Mouse (Mus musculus): Measurements from ENCODE around the gene Hcar1.

Gene Hcar1

DNA sequence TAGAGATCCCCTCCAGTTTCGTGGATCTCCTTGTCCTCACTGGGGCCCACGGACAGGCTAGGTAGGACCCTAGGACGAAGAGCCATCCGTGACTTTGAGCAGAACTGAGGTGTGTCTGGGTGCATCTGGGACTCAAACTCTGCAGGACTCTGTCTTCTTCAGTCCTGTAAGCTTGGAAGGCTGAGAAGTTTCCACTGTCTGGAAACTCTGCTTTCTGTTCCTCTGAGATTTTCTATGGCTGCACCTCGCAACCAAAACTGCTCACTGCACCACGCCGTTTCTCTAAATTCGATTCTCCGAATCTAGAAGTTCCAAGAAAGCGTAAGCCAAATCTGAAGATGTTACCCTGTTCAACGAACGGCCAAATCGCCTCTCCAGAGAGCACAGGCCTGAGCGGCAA is 15.9 kb downstream of the Hcar1 start:
- in situ Hi-C loops (cut with MboI, MseI), result no loop called here

DNA sequence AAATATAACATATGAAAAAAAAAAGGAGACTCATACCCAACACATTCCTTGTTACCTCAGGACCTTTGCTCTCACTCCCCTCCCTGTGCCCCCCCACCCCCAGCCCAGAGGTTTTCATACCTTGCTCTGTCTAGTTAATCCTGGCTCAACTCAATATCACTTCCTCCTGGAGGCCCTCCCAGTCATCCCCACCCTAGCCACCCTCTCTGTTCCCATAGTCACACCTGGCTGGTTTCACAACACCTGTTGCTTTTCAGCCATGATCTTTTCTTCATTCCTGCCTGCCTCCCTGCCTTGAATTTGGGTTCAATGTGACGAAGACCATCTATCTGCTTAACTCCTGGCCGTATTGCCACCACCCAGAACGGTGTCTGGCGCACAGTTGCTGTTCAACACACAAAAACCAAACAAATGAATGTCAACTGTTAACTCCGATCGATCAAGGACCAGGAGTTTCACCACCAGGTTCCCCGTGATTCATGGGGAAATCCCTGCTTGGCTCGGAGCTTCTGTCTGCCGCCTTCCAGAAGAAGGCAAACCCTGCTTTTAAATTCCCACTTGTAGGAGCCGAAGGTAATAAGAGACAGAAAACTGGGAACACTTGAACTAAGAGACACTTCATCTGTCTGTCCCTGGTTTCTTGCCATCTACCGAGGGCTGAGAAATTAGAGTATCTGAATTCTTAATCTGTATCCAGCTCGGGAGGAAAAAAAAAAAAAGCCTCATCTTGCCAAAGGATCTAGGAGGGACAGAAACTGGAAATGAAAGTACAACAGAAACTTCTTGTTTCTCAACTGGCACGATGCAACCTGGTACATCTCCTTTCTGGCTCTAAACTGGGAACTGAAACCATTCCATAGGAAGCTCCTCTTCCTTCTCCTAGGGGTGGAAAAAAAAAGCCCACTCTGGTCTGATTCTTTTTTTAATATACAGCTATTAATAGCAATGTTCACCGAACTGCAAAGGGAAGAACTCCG is 17.2 kb downstream of the Hcar1 start:
- in situ Hi-C loops (cut with MboI, MseI), result no loop called here

DNA sequence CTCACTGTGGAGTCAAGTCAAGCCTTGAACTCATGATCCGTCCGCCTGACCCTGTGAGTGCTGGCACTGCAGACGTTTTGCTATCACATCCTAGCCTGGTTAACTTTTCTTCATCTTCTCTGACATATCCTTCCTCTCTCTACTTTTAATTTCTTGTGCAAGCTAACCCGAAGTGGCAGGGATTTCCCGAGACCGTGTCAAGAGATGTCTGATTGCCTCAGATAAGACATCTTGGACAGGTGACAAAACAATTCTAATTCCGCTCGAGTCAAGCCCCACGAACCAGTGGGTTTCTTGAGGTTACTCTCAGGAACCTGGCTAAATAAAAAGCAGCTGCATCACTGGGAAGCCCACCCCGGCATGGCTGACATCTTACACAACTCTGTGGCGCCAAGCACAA is 21.0 kb downstream of the Hcar1 start:
- in situ Hi-C loops (cut with MboI, MseI), result loop anchor here (10.0 kb wide), 1 partner anchor 406 kb away; no protein-coding TSS in a partner anchor

DNA sequence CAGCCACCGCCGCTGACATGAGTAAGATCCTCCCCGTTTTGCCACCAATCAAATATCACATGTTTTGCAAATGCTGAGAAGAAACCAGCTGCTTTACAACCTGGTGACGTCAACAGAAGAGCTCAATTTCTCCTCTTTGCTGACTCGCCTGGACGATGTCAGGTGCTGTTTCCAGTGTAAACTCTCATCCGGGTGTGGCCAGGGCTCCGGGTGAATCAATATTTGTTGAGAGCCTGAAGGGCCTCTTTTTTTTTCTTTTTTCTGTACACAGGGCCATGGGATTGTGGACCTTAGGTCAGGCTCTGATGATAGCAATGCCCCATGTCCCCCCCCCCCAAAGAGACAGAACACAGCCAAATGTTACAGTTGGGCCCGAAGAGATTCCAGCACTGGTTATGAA is 25.3 kb downstream of the Hcar1 start:
- in situ Hi-C loops (cut with MboI, MseI), result loop anchor here (10.0 kb wide), 1 partner anchor 410 kb away; no protein-coding TSS in a partner anchor

DNA sequence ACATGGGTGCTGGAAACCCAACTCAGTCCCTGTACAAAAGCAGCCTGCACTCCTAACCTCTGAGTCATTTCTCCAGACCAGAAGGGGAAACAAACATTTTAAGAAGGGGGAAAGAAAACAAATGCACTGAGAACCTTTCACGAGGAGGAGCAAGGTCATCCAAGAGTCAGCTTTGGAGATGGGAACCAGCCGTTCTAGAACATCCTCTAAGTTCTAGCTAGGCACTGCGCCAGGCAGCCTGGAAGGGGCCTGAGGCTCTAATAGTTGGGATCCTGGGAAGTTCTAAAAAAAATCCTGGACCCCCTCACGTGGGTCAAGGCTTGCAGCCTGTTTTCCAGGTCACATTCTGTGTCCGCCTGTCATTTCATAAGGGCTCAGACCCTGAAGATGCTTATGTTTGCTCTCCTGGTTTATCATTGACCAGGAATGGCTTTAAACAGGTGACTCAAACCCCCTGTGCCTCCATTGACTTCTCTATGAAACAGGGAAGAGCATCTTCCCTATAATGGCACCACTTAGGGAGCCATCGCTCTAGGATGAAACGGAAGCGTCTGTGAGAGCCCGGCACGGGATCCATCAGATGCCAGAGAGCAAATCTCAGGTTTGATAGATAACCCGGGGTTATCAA is 25.8 kb downstream of the Hcar1 start:
- in situ Hi-C loops (cut with MboI, MseI), result loop anchor here (10.0 kb wide), 1 partner anchor 411 kb away; no protein-coding TSS in a partner anchor

DNA sequence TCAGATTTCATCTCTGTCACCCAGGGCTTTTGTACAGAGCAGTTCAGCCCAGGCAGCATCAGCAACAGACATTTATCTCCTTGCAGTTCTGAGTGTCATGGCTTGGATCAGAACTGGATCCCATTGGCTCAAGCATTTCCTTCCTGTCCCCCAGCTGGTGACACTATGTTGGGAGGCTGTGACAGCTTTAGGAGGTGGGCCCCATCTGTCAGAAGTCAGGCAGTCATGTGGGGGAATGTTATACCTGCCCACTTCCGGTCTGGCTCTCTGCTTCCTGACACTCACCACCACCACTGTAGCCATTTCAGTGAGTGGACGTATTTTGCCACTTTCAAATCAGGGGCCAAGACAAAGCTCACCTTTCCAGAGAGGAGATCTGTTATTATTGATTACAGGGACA is 28.4 kb downstream of the Hcar1 start:
- in situ Hi-C loops (cut with MboI, MseI), result loop anchor here (10.0 kb wide), 1 partner anchor 413 kb away; no protein-coding TSS in a partner anchor

DNA sequence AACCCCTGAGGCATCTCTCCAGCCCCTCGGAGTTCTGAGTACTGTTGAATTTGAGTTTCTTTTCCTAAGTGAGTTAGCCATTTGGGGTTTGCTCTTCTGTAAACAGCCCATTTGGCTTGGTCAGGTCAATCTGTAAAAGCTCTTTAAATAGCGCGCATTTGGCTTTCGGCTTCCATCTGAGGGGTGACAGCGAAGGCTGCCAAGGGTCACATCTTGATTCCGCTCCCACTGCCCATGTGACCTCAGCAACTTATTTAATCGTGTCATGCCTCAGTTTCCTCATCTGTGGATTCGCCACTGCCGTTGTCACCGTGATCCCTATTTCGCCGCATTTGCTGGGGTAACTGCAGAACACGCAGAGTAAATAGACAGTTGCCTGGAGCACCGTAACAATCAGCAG is 35.5 kb downstream of the Hcar1 start:
- in situ Hi-C loops (cut with MboI, MseI), result no loop called here

DNA sequence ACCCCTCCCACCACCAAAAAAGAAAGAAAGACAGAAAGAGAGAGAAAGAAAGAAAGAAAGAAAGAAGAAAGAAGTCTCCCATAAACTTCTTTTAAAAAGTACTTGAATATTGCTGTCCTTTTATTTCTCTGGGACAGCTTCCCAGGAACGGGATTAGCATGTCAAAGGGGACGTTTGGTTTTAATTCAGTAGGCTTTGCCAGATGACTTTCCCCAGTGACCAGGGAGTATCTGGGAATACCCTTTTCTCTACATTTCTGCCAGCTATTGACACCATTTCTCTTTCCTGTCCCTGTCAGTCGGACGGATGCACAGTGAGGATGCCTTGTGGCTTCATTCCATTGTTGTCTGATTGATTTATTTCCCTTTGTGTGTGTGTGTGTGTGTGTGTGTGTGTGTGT is 36.0 kb downstream of the Hcar1 start:
- in situ Hi-C loops (cut with MboI, MseI), result no loop called here

DNA sequence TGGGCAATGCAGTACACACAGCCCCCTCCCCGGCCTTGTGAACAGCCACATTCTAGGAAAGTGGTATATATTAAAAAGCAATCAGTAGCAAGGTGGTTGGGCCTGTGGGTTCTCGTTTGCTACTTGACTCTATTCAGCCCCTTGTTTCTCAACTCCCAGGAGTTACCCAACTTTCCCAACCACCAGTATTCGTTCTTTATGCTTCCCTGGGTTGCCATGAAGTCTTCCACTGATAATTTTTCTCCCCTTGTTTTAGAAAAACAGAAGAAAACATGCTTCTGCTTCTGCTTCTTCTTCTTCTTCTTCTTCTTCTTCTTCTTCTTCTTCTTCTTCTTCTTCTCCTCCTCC is 36.9 kb downstream of the Hcar1 start:
- in situ Hi-C loops (cut with MboI, MseI), result no loop called here

DNA sequence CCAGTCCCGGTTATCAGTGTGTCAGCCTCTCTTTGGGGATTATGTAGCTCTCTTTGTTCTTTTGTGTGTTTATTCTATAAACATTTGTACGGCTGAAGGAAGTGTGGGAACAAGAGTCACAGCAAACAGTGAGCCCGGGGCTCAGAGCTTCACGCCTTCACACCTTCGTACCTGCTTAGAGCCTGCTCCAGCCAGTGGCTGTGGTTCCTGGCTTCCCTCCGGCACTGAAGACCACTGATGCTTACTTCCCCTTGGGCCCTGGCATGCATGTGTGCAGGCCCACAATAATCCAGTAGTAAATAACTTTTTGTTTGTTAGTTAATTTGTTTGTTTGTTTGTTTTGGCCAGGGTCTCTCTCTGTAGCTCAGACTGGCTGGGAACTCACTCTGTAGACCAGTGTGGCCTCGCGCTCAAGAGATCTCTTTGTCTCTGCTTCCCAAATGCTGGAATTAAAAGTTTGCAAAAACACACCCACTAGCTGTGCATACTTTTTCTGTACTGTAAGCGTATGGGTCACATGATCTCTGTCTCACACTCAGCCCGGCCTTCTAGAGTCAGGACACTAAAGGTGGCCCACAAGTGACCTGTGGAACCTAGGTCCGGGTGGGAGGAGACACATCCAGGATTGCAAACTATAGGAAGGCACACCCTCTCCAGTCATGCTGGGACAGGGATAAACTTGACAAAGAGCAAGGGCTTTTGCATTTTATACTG is 37.4 kb downstream of the Hcar1 start:
- in situ Hi-C loops (cut with MboI, MseI), result no loop called here

DNA sequence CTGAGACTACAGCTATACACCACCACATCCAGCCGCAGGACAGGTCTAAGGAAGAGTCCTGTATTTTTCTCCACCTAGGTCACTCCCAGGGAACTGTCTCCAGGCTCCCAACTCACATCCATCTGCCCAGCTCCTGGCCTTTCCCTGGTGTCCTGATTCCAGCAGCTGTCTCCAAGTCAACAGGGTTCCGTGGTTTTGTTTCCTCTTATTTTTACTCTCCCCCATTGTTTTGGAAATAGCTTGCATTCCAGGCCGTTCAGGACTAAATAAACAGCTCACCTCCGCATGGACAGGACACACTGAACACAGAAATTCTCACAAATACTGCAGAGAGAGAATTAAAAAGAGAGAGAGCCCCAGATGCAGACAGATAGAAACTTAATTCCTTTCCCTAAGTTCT is 42.4 kb downstream of the Hcar1 start:
- in situ Hi-C loops (cut with MboI, MseI), result no loop called here

DNA sequence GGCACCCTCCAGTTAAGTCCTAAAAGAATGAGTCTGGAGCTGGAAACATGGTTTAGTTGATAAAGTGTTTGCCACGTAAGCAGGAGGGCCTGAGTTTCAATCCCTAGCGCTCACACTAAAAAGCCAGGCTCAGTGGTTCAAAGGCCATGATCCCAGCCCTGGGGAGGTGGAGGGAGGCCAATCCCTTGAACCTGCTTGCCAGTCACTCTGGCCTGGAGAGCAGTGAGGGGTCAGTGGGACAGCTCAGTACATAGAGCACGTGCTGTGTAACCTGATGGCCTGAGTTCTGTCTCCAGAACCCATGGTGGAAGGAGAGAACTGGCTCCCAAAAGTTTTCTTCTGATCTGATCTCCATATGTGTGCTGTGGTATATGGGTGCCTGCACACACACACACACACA is 45.0 kb downstream of the Hcar1 start:
- in situ Hi-C loops (cut with MboI, MseI), result no loop called here

DNA sequence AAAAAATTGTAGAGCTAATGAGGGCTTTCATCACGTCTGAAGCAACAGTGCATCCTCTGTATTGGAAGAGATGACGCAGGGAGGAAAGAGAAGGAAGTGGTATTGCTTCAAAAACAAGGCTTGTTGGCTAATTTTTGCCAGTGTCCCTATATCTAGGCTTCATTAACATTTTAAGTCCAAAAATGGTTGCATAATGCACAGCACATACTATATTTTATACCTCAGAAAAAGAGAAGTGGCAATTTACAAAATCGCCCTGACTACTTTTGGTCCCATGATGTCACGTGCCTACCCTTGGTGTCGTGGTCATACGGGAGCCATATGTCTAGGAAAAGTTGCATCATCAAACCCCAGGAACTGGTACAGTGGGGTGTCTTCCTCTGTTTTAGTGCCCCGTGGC is 47.5 kb downstream of the Hcar1 start:
- in situ Hi-C loops (cut with MboI, MseI), result no loop called here

DNA sequence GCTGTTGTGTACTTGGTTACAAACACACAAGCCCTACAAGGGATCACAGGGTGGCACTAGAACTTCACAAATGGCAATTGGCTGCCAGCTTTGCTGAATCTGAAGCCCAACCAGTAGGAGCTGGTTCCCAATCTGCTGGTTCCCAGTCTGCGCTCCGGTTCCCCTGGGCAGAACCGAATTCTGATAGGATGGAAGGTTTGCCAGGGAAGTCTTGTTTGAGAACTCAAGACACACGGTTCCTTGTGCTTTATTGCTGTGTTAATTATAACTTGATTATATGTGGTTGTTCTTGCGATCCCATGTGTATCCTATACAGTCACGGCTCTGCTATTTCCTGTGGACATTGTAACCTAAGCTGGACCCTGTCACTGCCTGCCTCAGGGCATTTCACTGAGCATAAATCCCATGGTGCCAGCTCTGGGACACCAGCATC is 52.1 kb downstream of the Hcar1 start:
- in situ Hi-C loops (cut with MboI, MseI), result no loop called here
